Mouse (Mus musculus) G1E (cell line): ENCODE measurements around the gene Polq.

Experiments
- CTCF ChIP-seq: IDR thresholded peaks from 2 replicates; pipeline ENCODE4 v1.5.1; 2012; ENCODE audit warnings: low read depth, low read length, inconsistent platforms, mixed read lengths
- GATA1 ChIP-seq: IDR thresholded peaks from 2 replicates; pipeline ENCODE4 v1.6.1; 2012; ENCODE audit warnings: borderline replicate concordance, low read length, inconsistent platforms, mixed read lengths
- GATA2 ChIP-seq: IDR thresholded peaks from 2 replicates; pipeline ENCODE4 v1.6.1; 2012; ENCODE audit warnings: low read depth, low read length, inconsistent platforms, borderline replicate concordance
- TAL1 ChIP-seq: conservative IDR thresholded peaks from 2 replicates; pipeline ENCODE4 v1.6.1; 2012; ENCODE audit warnings: low read depth, low read length, inconsistent platforms, mixed read lengths

GRCm38 (mm10) chr16:37011922-37012289 is 320 bp downstream of the Polq start:
- TF ChIP-seq CTCF (no peak), TAL1 (no peak), GATA1 (no peak), GATA2 (no peak)
